Mouse (Mus musculus): ENCODE measurements around the gene Plxnc1. TPM values are rescaled to one million over a fixed set of nuclear protein-coding genes. Genes with fewer than 3 reads are reported as not detected.

Plxnc1 gene
- total and polyA plus RNA-seq, 2 experiments from 2014 or later: 12.9 to 78.5 TPM

- Histone ChIP-seq H3K9me3 (ENCODE audit: low read length) (no peaks in the 10 kb centered on the region), H3K4me2 (ENCODE audit: low read depth, low read length, poor library complexity, severe bottlenecking) (no peak overlapping the region), H3K27ac (ENCODE audit: low read depth, low read length) (no peak overlapping the region), H3K36me3 (ENCODE audit: insufficient read depth, low read length) (no peaks in the 10 kb centered on the region), H3K9ac (replicated peaks; ENCODE audit: low read length, poor library complexity, severe bottlenecking) (no peak overlapping the region), H3K27me3 (ENCODE audit: insufficient read depth, low read length) (no peaks in the 10 kb centered on the region), H3K4me3 (ENCODE audit: low read depth, low read length) (no peak overlapping the region), H3K4me1 (ENCODE audit: insufficient read depth, low read length) (peaks cover 12% of the 10 kb centered on the region; the same call in 1 of the 2 replicates)
- DNase-seq (ENCODE audit: low spot score): no peak
- no peak for TF ChIP-seq CTCF (IDR thresholded peaks at IDR 0.05)
- WGBS: 78% methylated on average over 8 of the region's 8 CpGs
- no peak for ATAC-seq (ENCODE audit: low FRiP score)
These were observed 37.9 kb upstream of the Plxnc1 start for GRCm38 (mm10) chr10:94982528-94982927.

GRCm38 (mm10) chr10:94981466-94982138 is 37.0 kb upstream of the Plxnc1 start:
- 0 out of 2 replicates have a peak, but pooled peaks have one; percentile 29 for ATAC-seq (ENCODE audit: low FRiP score)
- H3K36me3 ChIP-seq (ENCODE audit: insufficient read depth, low read length): no peaks in the 10 kb centered on the region
- 0 out of 2 replicates have a peak overlapping the region, but pooled peaks have one; percentile 43 for H3K27ac ChIP-seq (ENCODE audit: low read depth, low read length)
- peak overlapping the region; percentile 15; the same call in 1 of the 2 replicates for H3K4me2 ChIP-seq (ENCODE audit: low read depth, low read length, poor library complexity, severe bottlenecking)
- no peaks in the 10 kb centered on the region for H3K27me3 ChIP-seq (ENCODE audit: insufficient read depth, low read length)
- TF ChIP-seq CTCF (IDR thresholded peaks at IDR 0.05): no peak
- DNase-seq (ENCODE audit: low spot score): peak; percentile 33
- H3K9ac ChIP-seq (replicated peaks; ENCODE audit: low read length, poor library complexity, severe bottlenecking): no peak overlapping the region
- peaks cover 12% of the 10 kb centered on the region; the same call in 1 of the 2 replicates for H3K4me1 ChIP-seq (ENCODE audit: insufficient read depth, low read length)
- H3K9me3 ChIP-seq (ENCODE audit: low read length): no peaks in the 10 kb centered on the region
- H3K4me3 ChIP-seq (ENCODE audit: low read depth, low read length): no peak overlapping the region
- WGBS: 7% methylated on average over 12 of the region's 12 CpGs

- Histone ChIP-seq H3K27me3 (ENCODE audit: insufficient read depth, low read length) (no peaks in the 10 kb centered on the region), H3K4me3 (ENCODE audit: low read depth, low read length) (no peak overlapping the region), H3K9me3 (ENCODE audit: low read length) (no peaks in the 10 kb centered on the region), H3K9ac (replicated peaks; ENCODE audit: low read length, poor library complexity, severe bottlenecking) (0 out of 2 replicates have a peak overlapping the region, but pooled peaks have one; percentile 29), H3K4me1 (ENCODE audit: insufficient read depth, low read length) (peaks cover 12% of the 10 kb centered on the region; the same call in 1 of the 2 replicates), H3K4me2 (ENCODE audit: low read depth, low read length, poor library complexity, severe bottlenecking) (no peak overlapping the region), H3K36me3 (ENCODE audit: insufficient read depth, low read length) (no peaks in the 10 kb centered on the region), H3K27ac (ENCODE audit: low read depth, low read length) (peak overlapping the region; percentile 55)
- WGBS: 10% methylated on average over 5 of the region's 5 CpGs
- DNase-seq (ENCODE audit: low spot score) (peak; percentile 42), ATAC-seq (ENCODE audit: low FRiP score) (peak; percentile 48; the same call in 1 of the 2 replicates)
- TF ChIP-seq CTCF (IDR thresholded peaks at IDR 0.05): no peak
These were observed 33.7 kb upstream of the Plxnc1 start for GRCm38 (mm10) chr10:94978265-94978822.

GRCm38 (mm10) chr10:94976329-94976728 is 31.7 kb upstream of the Plxnc1 start:
- peak; percentile 52 for TF ChIP-seq CTCF (IDR thresholded peaks at IDR 0.05)
- no peak for ATAC-seq (ENCODE audit: low FRiP score)
- no peaks in the 10 kb centered on the region for H3K27me3 ChIP-seq (ENCODE audit: insufficient read depth, low read length)
- peaks cover 7% of the 10 kb centered on the region; the same call in 1 of the 2 replicates for H3K4me1 ChIP-seq (ENCODE audit: insufficient read depth, low read length)
- H3K4me3 ChIP-seq (ENCODE audit: low read depth, low read length): no peak overlapping the region
- no peak overlapping the region for H3K27ac ChIP-seq (ENCODE audit: low read depth, low read length)
- H3K9me3 ChIP-seq (ENCODE audit: low read length): no peaks in the 10 kb centered on the region
- DNase-seq (ENCODE audit: low spot score): no peak
- no peak overlapping the region for H3K9ac ChIP-seq (replicated peaks; ENCODE audit: low read length, poor library complexity, severe bottlenecking)
- 61% methylated on average over 5 of the region's 5 CpGs for WGBS
- no peaks in the 10 kb centered on the region for H3K36me3 ChIP-seq (ENCODE audit: insufficient read depth, low read length)
- no peak overlapping the region for H3K4me2 ChIP-seq (ENCODE audit: low read depth, low read length, poor library complexity, severe bottlenecking)

- peaks cover 7% of the 10 kb centered on the region; the same call in 1 of the 2 replicates for H3K4me1 ChIP-seq (ENCODE audit: insufficient read depth, low read length)
- ATAC-seq (ENCODE audit: low FRiP score) (no peak), DNase-seq (ENCODE audit: low spot score) (no peak)
- H3K27ac ChIP-seq (ENCODE audit: low read depth, low read length): no peak overlapping the region
- no peak overlapping the region for H3K9ac ChIP-seq (replicated peaks; ENCODE audit: low read length, poor library complexity, severe bottlenecking)
- no peaks in the 10 kb centered on the region for H3K9me3 ChIP-seq (ENCODE audit: low read length)
- H3K4me3 ChIP-seq (ENCODE audit: low read depth, low read length): no peak overlapping the region
- WGBS: 57% methylated on average over 4 of the region's 4 CpGs
- no peak for TF ChIP-seq CTCF (IDR thresholded peaks at IDR 0.05)
- H3K4me2 ChIP-seq (ENCODE audit: low read depth, low read length, poor library complexity, severe bottlenecking): no peak overlapping the region
- no peaks in the 10 kb centered on the region for H3K36me3 ChIP-seq (ENCODE audit: insufficient read depth, low read length)
- H3K27me3 ChIP-seq (ENCODE audit: insufficient read depth, low read length): no peaks in the 10 kb centered on the region
These were observed 30.5 kb upstream of the Plxnc1 start for GRCm38 (mm10) chr10:94975099-94975496.

Measured in midbrain, postnatal 0 days (tissue).